Mouse (Mus musculus) MEL (cell line): ENCODE data around the gene Dnal4.

Source experiments
- HCFC1 ChIP-seq: IDR thresholded peaks from 2 replicates; pipeline ENCODE4 v1.6.1; 2012; ENCODE audit warnings: low read depth, mild to moderate bottlenecking, inconsistent platforms, low read length, improper control_type of control experiment, moderate library complexity
- POLR2AphosphoS5 ChIP-seq: IDR thresholded peaks from 2 replicates; pipeline ENCODE4 v1.6.1; 2012; ENCODE audit warnings: low read depth, borderline replicate concordance, mild to moderate bottlenecking, inconsistent platforms, low read length, moderate library complexity, mixed read lengths
- SMC3 ChIP-seq: IDR thresholded peaks from 2 replicates; pipeline ENCODE4 v1.6.1; 2011; ENCODE audit warnings: low read depth, low read length, improper control_type of control experiment
- ZNF384 ChIP-seq: IDR thresholded peaks from 2 replicates; pipeline ENCODE4 v1.6.1; 2012; ENCODE audit warnings: low read depth, mild to moderate bottlenecking, inconsistent platforms, low read length, improper control_type of control experiment

DNA sequence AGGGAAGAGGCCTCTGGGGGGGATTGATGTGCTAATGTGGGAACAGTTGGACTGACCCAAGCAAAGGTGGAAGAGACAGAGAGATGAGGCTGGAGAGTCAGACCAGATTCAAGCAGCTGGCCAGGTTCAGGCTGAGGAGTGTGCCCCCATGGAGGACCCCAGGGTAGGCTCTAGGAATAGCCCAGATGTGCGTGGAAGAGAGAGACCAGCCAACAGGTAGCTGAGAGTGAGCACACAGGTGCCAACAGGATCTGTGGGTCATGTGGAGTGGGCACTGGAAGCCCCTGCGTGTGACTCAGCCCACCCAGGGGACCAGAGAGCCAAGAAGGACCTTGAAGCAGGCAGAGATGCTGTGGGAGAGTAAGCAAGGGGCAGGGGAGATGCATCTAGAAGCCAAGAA lies 24.0 kb upstream of the Dnal4 start:
- TF ChIP-seq ZNF384: no peak
- no peak for TF ChIP-seq POLR2AphosphoS5
- no peak for TF ChIP-seq HCFC1
- no peak for TF ChIP-seq SMC3
